Comparison of ENCODE assay signal across 22 mouse cellular contexts in the genomic region with DNA sequence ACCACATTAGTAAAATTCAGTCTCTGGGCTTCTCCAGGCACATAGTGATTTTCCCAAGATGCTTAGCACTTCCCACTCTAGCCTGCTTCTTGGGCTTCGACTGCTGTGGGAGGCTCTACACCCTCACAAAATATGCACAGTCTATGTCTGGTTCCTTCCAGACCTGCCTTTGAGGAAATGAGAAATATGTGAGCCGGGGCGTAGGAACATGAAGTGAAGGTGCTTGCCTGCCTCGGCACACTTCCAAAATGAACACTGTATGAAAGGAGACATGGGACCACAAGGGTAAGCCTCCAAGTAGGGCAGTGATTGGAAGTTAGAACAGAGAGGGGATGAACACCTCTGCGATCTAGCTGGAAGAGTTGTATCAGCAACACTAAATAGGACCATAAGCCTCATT. TPM values are rescaled to one million over a fixed set of nuclear protein-coding genes. Genes with fewer than 3 reads are reported as not detected.
DNase-seq lines count a peak whose midpoint lies in the region; TF ChIP-seq lines count a peak whose summit lies in the region.
"Had no signal": no experiment of that assay in that cellular context is flagged by ENCODE, and none has a peak within 500 bp of the region (broad histone marks: within the 10 kb centered on the region; RNA-seq: fewer than 3 reads in every experiment).

No protein-coding gene starts in this region.

- TF ChIP-seq CTCF in layer of hippocampus, adult 2 months (conservative IDR thresholded peaks at IDR 0.05): no peak
- no peak for TF ChIP-seq CTCF in left cerebral cortex, adult 2 months (IDR thresholded peaks at IDR 0.05)

- intact Hi-C loops in left cerebral cortex, adult 2 months (cut with DNase I): loop anchor here (2.0 to 5.0 kb wide), 4 partner anchors 71 to 464 kb away; a partner anchor contains a TSS

- peaks cover 5% of the 10 kb centered on the region; the same call in 1 of the 2 replicates for H3K4me1 ChIP-seq in heart, embryonic 10.5 days
- H3K4me1 ChIP-seq: embryonic facial prominence, embryonic 10.5 days; forebrain, embryonic 13.5 days; kidney, embryonic 15.5 days; midbrain, embryonic 10.5 days; neural tube, embryonic 12.5 days; stomach, embryonic 15.5 days had no signal

- no peaks in the 10 kb centered on the region for H3K27me3 ChIP-seq in heart, embryonic 10.5 days (ENCODE audit: insufficient read depth, poor library complexity, severe bottlenecking)
- H3K27me3 ChIP-seq: forebrain, embryonic 13.5 days; heart, embryonic 15.5 days; kidney, embryonic 15.5 days; neural tube, embryonic 12.5 days; stomach, embryonic 15.5 days had no signal

- H3K4me3 ChIP-seq in layer of hippocampus, adult 2 months: no peak overlapping the region
- no peak overlapping the region for H3K4me3 ChIP-seq in left cerebral cortex, adult 2 months
- H3K4me3 ChIP-seq in heart, embryonic 10.5 days: no peak overlapping the region
- H3K4me3 ChIP-seq: embryonic facial prominence, embryonic 10.5 days; forebrain, embryonic 13.5 days; gastrocnemius, adult 2 months; heart, embryonic 15.5 days; kidney, embryonic 15.5 days; midbrain, embryonic 10.5 days; neural tube, embryonic 12.5 days; stomach, embryonic 15.5 days had no signal

- 87% methylated on average over 5 of the region's 5 CpGs for WGBS in heart, embryonic 10.5 days

- peak overlapping the region; percentile 69 for H3K27ac ChIP-seq in layer of hippocampus, adult 2 months
- H3K27ac ChIP-seq in left cerebral cortex, adult 2 months: peak overlapping the region; percentile 4; the same call in 1 of the 2 replicates
- H3K27ac ChIP-seq in heart, embryonic 10.5 days: no peak overlapping the region
- H3K27ac ChIP-seq: embryonic facial prominence, embryonic 10.5 days; forebrain, embryonic 13.5 days; gastrocnemius, adult 2 months; heart, embryonic 15.5 days; kidney, embryonic 15.5 days; midbrain, embryonic 10.5 days; neural tube, embryonic 12.5 days; stomach, embryonic 15.5 days had no signal

- no peaks in the 10 kb centered on the region for H3K9me3 ChIP-seq in heart, embryonic 10.5 days
- H3K9me3 ChIP-seq: embryonic facial prominence, embryonic 10.5 days; forebrain, embryonic 13.5 days; G1E; heart, embryonic 15.5 days; kidney, embryonic 15.5 days; midbrain, embryonic 10.5 days; stomach, embryonic 15.5 days had no signal

- no peaks in the 10 kb centered on the region for H3K36me3 ChIP-seq in heart, embryonic 10.5 days
- H3K36me3 ChIP-seq: embryonic facial prominence, embryonic 10.5 days; G1E; heart, embryonic 15.5 days; kidney, embryonic 15.5 days; midbrain, embryonic 10.5 days; neural tube, embryonic 12.5 days; stomach, embryonic 15.5 days had no signal

- DNase-seq in frontal cortex, postnatal 10 days (ENCODE audit: low spot score in 2 of 2): peak; percentile 13 to 15
- DNase-seq in layer of hippocampus, adult 2 months (ENCODE audit: low spot score in 2 of 2): peak; percentile 27 to 74
- peak; percentile 30 to 60 for DNase-seq in left cerebral cortex, adult 2 months (ENCODE audit: extremely low spot score in 1 of 2, low spot score in 2 of 2)
- DNase-seq in right cerebral cortex, postnatal 14 days: peak; percentile 30
- DNase-seq in heart, embryonic 10.5 days (ENCODE audit: low spot score): no peak
- no peak for DNase-seq in c-Kit-positive CD71-positive TER-119-positive erythroid progenitor cells, embryonic 14.5 days (ENCODE audit: low spot score)
- no peak for DNase-seq in Muller cell, postnatal 12 days (ENCODE audit: inconsistent ontology term)
- DNase-seq: adrenal gland, adult 2 months; cerebellum, adult 11-12 months; cerebellum, postnatal 25 days; gastrocnemius, adult 2 months; lung, adult 2 months; lung, postnatal 36 days; spleen, adult 18-20 months had no signal

RNA-seq across cellular contexts. Expression of a gene that starts 54.5 kb away (rescaled TPM):
- total RNA-seq in layer of hippocampus, adult 2 months (2021): 10 to 100 TPM; 82.3 to 86.7 TPM
- total RNA-seq in left cerebral cortex, adult 2 months (2021): 10 to 100 TPM; 72.1 to 82.4 TPM
- polyA plus RNA-seq in heart, embryonic 10.5 days (2016; fragmentation: Nextera tagmentation; extraction: Ambion mirVana): 2.8 and 5.4 TPM in 2 replicates

Comparison
In these comparisons a context has a peak if more than half of its experiments do, and no peak if none do; other contexts are left out.
1. DNase-seq: peak in frontal cortex, postnatal 10 days (2 of 2), layer of hippocampus, adult 2 months (2 of 2), left cerebral cortex, adult 2 months (2 of 2) and right cerebral cortex, postnatal 14 days (single experiment); none in heart, embryonic 10.5 days (single experiment), c-Kit-positive CD71-positive TER-119-positive erythroid progenitor cells, embryonic 14.5 days (single experiment) and Muller cell, postnatal 12 days (single experiment).